Mouse (Mus musculus): Measurements from ENCODE around the gene Vgf. TPM values are rescaled to one million over a fixed set of nuclear protein-coding genes. Genes with fewer than 3 reads are reported as not detected.
A peak's percentile ranks its signal among the peaks of the same experiment; 100 is the strongest.

The Vgf gene
- polyA plus RNA-seq (2014; fragmentation: Nextera tagmentation; extraction: Ambion mirVana): 0.40 and 0.59 TPM in 2 replicates

- Histone ChIP-seq H3K9me3 (ENCODE audit: control insufficient read depth, low read length) (no peaks in the 10 kb centered on the region), H3K27ac (ENCODE audit: low read depth, low read length) (no peak within 1 kb of the TSS), H3K4me2 (no peak within 1 kb of the TSS), H3K36me3 (ENCODE audit: control insufficient read depth, insufficient read depth, low read length) (no peaks in the 10 kb centered on the region), H3K9ac (ENCODE audit: low read length) (no peak within 1 kb of the TSS), H3K4me3 (ENCODE audit: low read depth, low read length) (no peak within 1 kb of the TSS), H3K4me1 (ENCODE audit: control insufficient read depth, insufficient read depth, low read length) (peaks cover 14% of the 10 kb centered on the region), H3K27me3 (ENCODE audit: control insufficient read depth, insufficient read depth, low read length) (peaks cover 58% of the 10 kb centered on the region)
- ATAC-seq (ENCODE audit: low FRiP score): no peak
- WGBS: 32% methylated on average over 4 of the region's 4 CpGs
- DNase-seq (ENCODE audit: low spot score, missing footprints): no peak
Measured at GRCm38 (mm10) chr5:137026092-137026491, at the start of gene Vgf. Gene Vgf (plus strand): TSS chr5:137026392.

DNA sequence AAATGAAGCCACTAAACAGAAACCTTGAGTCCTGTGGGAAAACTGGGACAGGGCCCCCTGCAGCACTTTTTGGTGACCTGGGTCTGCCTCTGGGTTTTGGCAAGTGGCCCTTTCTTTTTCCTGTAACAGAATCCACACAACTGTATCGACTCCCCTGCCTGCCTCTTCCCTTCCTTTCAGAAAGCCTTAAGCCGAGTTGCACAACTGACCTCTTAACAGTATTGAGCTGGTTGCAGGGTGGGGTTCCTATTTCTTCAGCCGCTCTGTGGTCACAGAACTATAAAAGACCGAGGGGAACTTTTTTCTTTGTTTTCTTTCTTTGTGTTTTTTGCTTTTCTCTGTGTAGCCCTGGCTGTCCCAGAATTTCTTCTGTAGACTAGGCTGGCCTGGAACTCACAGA is 48.4 kb upstream of the Vgf start:
- Histone ChIP-seq H3K27me3 (ENCODE audit: control insufficient read depth, insufficient read depth, low read length) (no peaks in the 10 kb centered on the region), H3K9ac (ENCODE audit: low read length) (no peak overlapping the region), H3K4me1 (ENCODE audit: control insufficient read depth, insufficient read depth, low read length) (no peaks in the 10 kb centered on the region), H3K4me2 (no peak overlapping the region), H3K4me3 (ENCODE audit: low read depth, low read length) (no peak overlapping the region), H3K36me3 (ENCODE audit: control insufficient read depth, insufficient read depth, low read length) (peaks cover 2% of the 10 kb centered on the region; the same call in 1 of the 2 replicates), H3K9me3 (ENCODE audit: control insufficient read depth, low read length) (no peaks in the 10 kb centered on the region), H3K27ac (ENCODE audit: low read depth, low read length) (no peak overlapping the region)
- ATAC-seq (ENCODE audit: low FRiP score): no peak
- WGBS: 88% methylated on average over 4 of the region's 4 CpGs
- no peak for DNase-seq (ENCODE audit: low spot score, missing footprints)

DNA sequence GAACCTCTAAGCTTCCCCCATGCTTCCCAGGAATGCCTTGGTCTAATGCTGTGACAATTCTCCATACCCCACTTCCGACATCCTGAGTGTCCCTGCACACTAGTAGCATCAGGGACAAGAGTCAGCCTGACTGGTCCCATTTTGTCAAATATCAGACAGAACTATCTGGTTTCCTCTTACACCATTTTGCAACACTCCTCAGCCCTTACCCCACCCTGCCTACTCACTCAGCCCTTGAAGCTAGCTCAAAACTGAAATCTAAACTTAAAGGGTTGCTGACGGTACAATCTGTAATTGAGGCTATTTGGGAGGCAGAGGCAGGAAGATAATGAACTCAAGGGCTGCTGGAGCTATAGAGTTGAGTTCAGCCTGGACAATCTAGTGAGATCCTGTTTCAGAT is 46.4 kb upstream of the Vgf start:
- 90% methylated on average over 2 of the region's 2 CpGs for WGBS
- peaks cover 2% of the 10 kb centered on the region; the same call in 1 of the 2 replicates for H3K36me3 ChIP-seq (ENCODE audit: control insufficient read depth, insufficient read depth, low read length)
- H3K4me3 ChIP-seq (ENCODE audit: low read depth, low read length): no peak overlapping the region
- H3K9me3 ChIP-seq (ENCODE audit: control insufficient read depth, low read length): no peaks in the 10 kb centered on the region
- no peak overlapping the region for H3K27ac ChIP-seq (ENCODE audit: low read depth, low read length)
- ATAC-seq (ENCODE audit: low FRiP score) (no peak), DNase-seq (ENCODE audit: low spot score, missing footprints) (no peak)
- H3K4me2 ChIP-seq: no peak overlapping the region
- H3K4me1 ChIP-seq (ENCODE audit: control insufficient read depth, insufficient read depth, low read length): no peaks in the 10 kb centered on the region
- H3K27me3 ChIP-seq (ENCODE audit: control insufficient read depth, insufficient read depth, low read length): no peaks in the 10 kb centered on the region
- H3K9ac ChIP-seq (ENCODE audit: low read length): no peak overlapping the region

DNA sequence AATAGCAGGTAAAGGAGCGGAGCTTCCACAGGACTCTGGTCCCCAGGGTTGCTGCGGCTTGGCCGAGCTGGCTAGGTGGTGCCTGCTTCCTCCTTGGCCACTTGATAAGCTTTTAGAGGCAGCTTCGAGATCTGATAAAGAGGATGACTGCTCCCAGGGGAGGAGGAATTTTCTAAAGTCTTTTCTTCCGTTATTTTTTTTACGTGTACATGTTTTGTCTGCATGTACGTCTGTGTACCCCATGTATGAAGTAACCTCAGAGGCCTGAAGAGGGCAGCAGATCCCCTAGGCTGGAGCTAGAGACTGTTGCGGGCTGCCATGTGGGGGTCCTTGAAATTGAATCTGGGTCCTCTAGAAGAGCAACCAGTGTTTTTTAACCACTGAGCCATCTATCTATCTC is 45.2 kb upstream of the Vgf start:
- H3K4me2 ChIP-seq: no peak overlapping the region
- H3K36me3 ChIP-seq (ENCODE audit: control insufficient read depth, insufficient read depth, low read length): peaks cover 2% of the 10 kb centered on the region; the same call in 1 of the 2 replicates
- H3K27ac ChIP-seq (ENCODE audit: low read depth, low read length): no peak overlapping the region
- H3K4me1 ChIP-seq (ENCODE audit: control insufficient read depth, insufficient read depth, low read length): peaks cover 1% of the 10 kb centered on the region; the same call in 1 of the 2 replicates
- H3K9me3 ChIP-seq (ENCODE audit: control insufficient read depth, low read length): no peaks in the 10 kb centered on the region
- H3K27me3 ChIP-seq (ENCODE audit: control insufficient read depth, insufficient read depth, low read length): no peaks in the 10 kb centered on the region
- no peak overlapping the region for H3K4me3 ChIP-seq (ENCODE audit: low read depth, low read length)
- DNase-seq (ENCODE audit: low spot score, missing footprints): no peak
- no peak for ATAC-seq (ENCODE audit: low FRiP score)
- 89% methylated on average over 8 of the region's 8 CpGs for WGBS
- H3K9ac ChIP-seq (ENCODE audit: low read length): no peak overlapping the region

- DNase-seq (ENCODE audit: low spot score, missing footprints) (peak; percentile 92), ATAC-seq (ENCODE audit: low FRiP score) (no peak)
- Histone ChIP-seq H3K27me3 (ENCODE audit: control insufficient read depth, insufficient read depth, low read length) (no peaks in the 10 kb centered on the region), H3K36me3 (ENCODE audit: control insufficient read depth, insufficient read depth, low read length) (peaks cover 2% of the 10 kb centered on the region; the same call in 1 of the 2 replicates), H3K27ac (ENCODE audit: low read depth, low read length) (no peak overlapping the region), H3K4me1 (ENCODE audit: control insufficient read depth, insufficient read depth, low read length) (peaks cover 4% of the 10 kb centered on the region; the same call in 1 of the 2 replicates), H3K4me3 (ENCODE audit: low read depth, low read length) (no peak overlapping the region), H3K9ac (ENCODE audit: low read length) (no peak overlapping the region), H3K9me3 (ENCODE audit: control insufficient read depth, low read length) (no peaks in the 10 kb centered on the region), H3K4me2 (no peak overlapping the region)
- 49% methylated on average over 15 of the region's 16 CpGs for WGBS
Measured at GRCm38 (mm10) chr5:136982338-136982930, 43.8 kb upstream of the Vgf start.

DNA sequence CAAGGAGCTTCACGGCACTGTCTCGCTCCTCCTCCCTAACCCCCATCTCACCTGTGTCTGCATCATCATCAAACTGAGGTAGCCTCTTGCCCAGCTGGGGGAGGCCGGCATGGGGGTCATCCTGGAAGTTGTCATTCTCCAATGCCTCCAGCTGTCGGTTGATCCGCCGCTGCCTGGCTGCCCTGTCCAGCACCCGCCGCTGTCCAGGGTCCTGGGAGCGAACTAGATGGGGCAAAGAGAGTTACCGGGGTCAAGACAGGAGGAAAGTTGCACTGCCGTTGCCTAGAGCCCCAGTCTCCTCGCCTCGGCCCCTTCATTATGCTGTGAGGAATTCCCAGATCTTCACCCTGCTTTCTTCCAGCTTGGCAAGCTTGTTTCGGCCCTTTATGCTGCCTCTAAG is 41.4 kb upstream of the Vgf start:
- ATAC-seq (ENCODE audit: low FRiP score): no peak
- Histone ChIP-seq H3K27ac (ENCODE audit: low read depth, low read length) (no peak overlapping the region), H3K36me3 (ENCODE audit: control insufficient read depth, insufficient read depth, low read length) (peaks cover 4% of the 10 kb centered on the region), H3K27me3 (ENCODE audit: control insufficient read depth, insufficient read depth, low read length) (no peaks in the 10 kb centered on the region), H3K9me3 (ENCODE audit: control insufficient read depth, low read length) (no peaks in the 10 kb centered on the region), H3K4me3 (ENCODE audit: low read depth, low read length) (no peak overlapping the region), H3K9ac (ENCODE audit: low read length) (no peak overlapping the region), H3K4me2 (no peak overlapping the region), H3K4me1 (ENCODE audit: control insufficient read depth, insufficient read depth, low read length) (peaks cover 11% of the 10 kb centered on the region)
- WGBS: 59% methylated on average over 14 of the region's 14 CpGs
- DNase-seq (ENCODE audit: low spot score, missing footprints): no peak

DNA sequence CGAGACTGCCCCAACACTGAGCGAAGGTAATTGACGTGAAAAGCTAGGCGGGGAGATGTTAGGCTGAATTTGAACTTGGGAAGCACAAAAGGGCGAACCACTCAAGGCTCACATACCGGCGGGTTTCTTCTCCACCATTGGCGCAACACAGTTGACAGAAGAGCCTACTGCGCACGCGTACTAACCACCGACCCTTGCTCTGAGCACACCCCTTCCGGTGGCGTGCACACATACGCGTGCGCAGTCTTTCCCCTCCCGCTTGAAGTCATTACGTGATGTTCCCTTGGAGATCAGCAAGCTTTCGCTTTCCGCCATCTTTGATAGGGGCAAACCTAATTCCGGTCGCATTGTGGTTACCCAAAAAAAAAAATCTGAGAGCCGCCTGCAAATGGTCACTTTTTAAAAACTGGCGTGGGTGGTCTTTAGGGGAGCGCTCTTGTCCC is 39.5 kb upstream of the Vgf start, which contains the start of gene Plod3:
Plod3 (plus strand) TSS at position 325 of the 443 bp plus-strand sequence.
- peaks cover 18% of the 10 kb centered on the region for H3K36me3 ChIP-seq (ENCODE audit: control insufficient read depth, insufficient read depth, low read length)
- peaks cover 11% of the 10 kb centered on the region for H3K4me1 ChIP-seq (ENCODE audit: control insufficient read depth, insufficient read depth, low read length)
- ATAC-seq (ENCODE audit: low FRiP score) (peak; percentile 94), DNase-seq (ENCODE audit: low spot score, missing footprints) (peak; percentile 100)
- no peaks in the 10 kb centered on the region for H3K9me3 ChIP-seq (ENCODE audit: control insufficient read depth, low read length)
- H3K9ac ChIP-seq (ENCODE audit: low read length): peak within 1 kb of the TSS; percentile 98
- H3K27me3 ChIP-seq (ENCODE audit: control insufficient read depth, insufficient read depth, low read length): no peaks in the 10 kb centered on the region
- WGBS: 0% methylated on average over 26 of the region's 26 CpGs
- peak within 1 kb of the TSS; percentile 97 for H3K4me2 ChIP-seq
- H3K27ac ChIP-seq (ENCODE audit: low read depth, low read length): peak within 1 kb of the TSS; percentile 91
- peak within 1 kb of the TSS; percentile 90 for H3K4me3 ChIP-seq (ENCODE audit: low read depth, low read length)

DNA sequence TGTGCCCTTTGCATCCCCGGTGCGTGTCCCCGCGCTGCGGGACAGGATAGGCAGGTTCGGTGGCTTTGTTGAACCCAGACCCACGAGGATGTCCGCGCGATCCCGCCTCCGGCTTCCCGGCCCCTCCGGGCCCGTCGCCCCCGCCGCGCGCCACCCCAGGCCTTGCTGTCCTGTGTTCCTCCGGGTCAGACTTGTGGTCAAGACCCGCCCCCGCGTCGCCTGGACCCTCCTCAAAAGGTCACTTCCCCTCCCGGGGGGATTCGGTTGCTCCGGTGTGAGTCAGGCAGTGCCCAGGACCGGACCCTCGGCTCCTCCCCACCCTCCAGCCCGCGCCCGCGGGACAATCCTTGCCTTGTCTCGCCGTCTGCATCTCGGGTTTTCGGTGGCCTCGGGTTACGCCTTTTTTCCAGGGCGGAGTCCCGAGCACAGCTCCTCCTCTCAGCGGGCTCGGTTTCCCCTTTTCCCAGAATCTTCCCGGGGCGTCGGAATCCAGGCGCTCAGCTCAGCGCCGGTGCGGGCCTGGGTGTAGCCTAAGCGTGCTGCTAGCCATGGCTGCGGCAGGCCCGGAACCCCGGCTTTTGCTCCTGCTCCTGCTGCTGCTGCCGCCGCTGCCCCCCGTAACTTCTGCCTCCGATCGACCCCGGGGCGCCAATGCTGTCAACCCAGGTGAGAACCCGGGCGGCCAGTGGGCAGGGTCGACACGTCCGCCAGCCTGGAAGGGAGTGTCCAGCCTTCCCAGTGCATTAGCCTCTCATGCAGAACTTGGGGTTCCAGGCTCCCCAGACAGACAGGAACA is 38.9 kb upstream of the Vgf start:
- Histone ChIP-seq H3K4me1 (ENCODE audit: control insufficient read depth, insufficient read depth, low read length) (peaks cover 11% of the 10 kb centered on the region), H3K4me3 (ENCODE audit: low read depth, low read length) (peak overlapping the region; percentile 90), H3K27me3 (ENCODE audit: control insufficient read depth, insufficient read depth, low read length) (no peaks in the 10 kb centered on the region), H3K36me3 (ENCODE audit: control insufficient read depth, insufficient read depth, low read length) (peaks cover 18% of the 10 kb centered on the region), H3K4me2 (peak overlapping the region; percentile 97), H3K9ac (ENCODE audit: low read length) (peak overlapping the region; percentile 98), H3K27ac (ENCODE audit: low read depth, low read length) (peak overlapping the region; percentile 91), H3K9me3 (ENCODE audit: control insufficient read depth, low read length) (no peaks in the 10 kb centered on the region)
- ATAC-seq (ENCODE audit: low FRiP score): peak; percentile 75
- no peak for DNase-seq (ENCODE audit: low spot score, missing footprints)
- WGBS: under 1% methylated on average over 67 of the region's 67 CpGs

DNA sequence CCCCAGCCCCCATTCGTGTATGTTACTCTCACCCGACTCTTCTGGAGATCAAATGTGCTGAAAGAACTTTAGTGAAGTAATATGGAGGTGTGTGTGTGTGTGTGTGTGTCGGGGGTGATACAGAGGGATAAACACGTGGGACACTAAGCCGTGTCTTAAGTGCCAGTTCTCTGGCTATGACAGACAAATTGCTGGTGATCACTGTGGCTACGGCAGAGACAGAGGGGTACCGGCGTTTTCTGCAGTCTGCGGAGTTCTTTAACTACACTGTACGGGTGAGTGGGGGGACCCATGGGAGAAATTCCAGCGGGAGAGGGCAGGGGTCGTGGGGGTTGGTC is 38.3 kb upstream of the Vgf start, which contains the start of gene Znhit1:
Znhit1 (minus strand) TSS at position 88 of the 338 bp plus-strand sequence.
- H3K36me3 ChIP-seq (ENCODE audit: control insufficient read depth, insufficient read depth, low read length): peaks cover 18% of the 10 kb centered on the region
- peak within 1 kb of the TSS; percentile 97 for H3K4me2 ChIP-seq
- peak within 1 kb of the TSS; percentile 98 for H3K9ac ChIP-seq (ENCODE audit: low read length)
- peaks cover 11% of the 10 kb centered on the region for H3K4me1 ChIP-seq (ENCODE audit: control insufficient read depth, insufficient read depth, low read length)
- no peaks in the 10 kb centered on the region for H3K9me3 ChIP-seq (ENCODE audit: control insufficient read depth, low read length)
- 13% methylated on average over 12 of the region's 12 CpGs for WGBS
- peak within 1 kb of the TSS; percentile 90 for H3K4me3 ChIP-seq (ENCODE audit: low read depth, low read length)
- H3K27me3 ChIP-seq (ENCODE audit: control insufficient read depth, insufficient read depth, low read length): no peaks in the 10 kb centered on the region
- DNase-seq (ENCODE audit: low spot score, missing footprints) (no peak), ATAC-seq (ENCODE audit: low FRiP score) (peak; percentile 0; the same call in 1 of the 2 replicates)
- peak within 1 kb of the TSS; percentile 91 for H3K27ac ChIP-seq (ENCODE audit: low read depth, low read length)
